Mouse (Mus musculus) midbrain, embryonic 12.5 days (tissue): ENCODE results near the gene Nat8f2. TPM values are rescaled to one million over a fixed set of nuclear protein-coding genes. Genes with fewer than 3 reads are reported as not detected.
"Not testable (repeated sequence)": the region's sequence is repeated elsewhere in the genome, so short reads cannot be mapped to it uniquely, and the experiment has no call there.

ENCODE experiments used
- ATAC-seq: fragments of 200-750 bp; cut with Nextera tagmentation; 2 replicates; pipeline ENCODE4 v1.8.0; 2017; ENCODE audit warnings: low read depth, moderate TSS enrichment, moderate library complexity; ENCODE audit not compliant: low FRiP score
- H3K27ac ChIP-seq: fragments of 300-500 bp; sonication (generic); replicated peaks from 2 replicates; pipeline ENCODE4 v1.5.1; 2016; ENCODE audit warnings: mild to moderate bottlenecking
- H3K27me3 ChIP-seq: fragments of 300-500 bp; sonication (generic); 2 replicates; pipeline ENCODE4 v1.6.1; 2016; ENCODE audit warnings: mild to moderate bottlenecking
- H3K36me3 ChIP-seq: fragments of 300-500 bp; sonication (generic); 2 replicates; pipeline ENCODE4 v1.6.1; 2016
- H3K4me1 ChIP-seq: fragments of 300-500 bp; sonication (generic); 2 replicates; pipeline ENCODE4 v1.6.1; 2016
- H3K4me2 ChIP-seq: fragments of 300-500 bp; sonication (generic); replicated peaks from 2 replicates; pipeline ENCODE4 v1.6.1; 2016; ENCODE audit warnings: mild to moderate bottlenecking, moderate library complexity
- H3K4me3 ChIP-seq: fragments of 300-500 bp; sonication (generic); 2 replicates; pipeline ENCODE4 v1.5.1; 2016; ENCODE audit warnings: mild to moderate bottlenecking
- H3K9ac ChIP-seq: fragments of 300-500 bp; sonication (generic); replicated peaks from 2 replicates; pipeline ENCODE4 v1.6.1; 2016; ENCODE audit warnings: mild to moderate bottlenecking, moderate library complexity
- H3K9me3 ChIP-seq: fragments of 300-500 bp; sonication (generic); 2 replicates; pipeline ENCODE4 v1.6.1; 2016; ENCODE audit warnings: mild to moderate bottlenecking
- WGBS: fragments of 180-500 bp; shearing (Covaris S2); methylation state at CpG from one replicate; pipeline ENCODE4 v1.1.7; 2016; 5-methylcytosine and 5-hydroxymethylcytosine counted together
- polyA plus RNA-seq: library from polyadenylated mRNA; unstranded; fragments of >200 nt; fragmentation: Nextera tagmentation; extraction: Ambion mirVana; gene quantifications from 2 replicates; pipeline ENCODE4 v1.2.1, GENCODE M21; 2016

The Nat8f2 gene
- polyA plus RNA-seq, 1 experiment from 2014 or later, result not detected

- not testable (repeated sequence) for H3K4me1 ChIP-seq, H3K27ac ChIP-seq, H3K9me3 ChIP-seq, H3K36me3 ChIP-seq, H3K27me3 ChIP-seq, ATAC-seq, H3K9ac ChIP-seq, H3K4me2 ChIP-seq, H3K4me3 ChIP-seq
- WGBS, result 12% methylated on average over 9 of the region's 9 CpGs
Observed at GRCm38 (mm10) chr6:85836827-85837226, 32.1 kb downstream of the Nat8f2 start.

- ATAC-seq, H3K27me3 ChIP-seq, H3K9ac ChIP-seq, H3K4me3 ChIP-seq, H3K27ac ChIP-seq, H3K4me1 ChIP-seq, H3K9me3 ChIP-seq, H3K4me2 ChIP-seq, H3K36me3 ChIP-seq: not testable (repeated sequence)
- WGBS, result 87% methylated on average over 5 of the region's 5 CpGs
Observed at GRCm38 (mm10) chr6:85836098-85836497, 32.9 kb downstream of the Nat8f2 start.

GRCm38 (mm10) chr6:85835104-85835503, 33.9 kb downstream of the Nat8f2 start:
- H3K4me2 ChIP-seq, H3K36me3 ChIP-seq, H3K27ac ChIP-seq, H3K4me3 ChIP-seq, H3K9me3 ChIP-seq, H3K27me3 ChIP-seq, H3K9ac ChIP-seq, H3K4me1 ChIP-seq, ATAC-seq: not testable (repeated sequence)
- 83% methylated on average over 1 of the region's 2 CpGs for WGBS

GRCm38 (mm10) chr6:85834504-85835100, 34.4 kb downstream of the Nat8f2 start:
- not testable (repeated sequence) for ATAC-seq, H3K4me3 ChIP-seq, H3K9me3 ChIP-seq, H3K36me3 ChIP-seq, H3K9ac ChIP-seq, H3K4me1 ChIP-seq, H3K27me3 ChIP-seq, H3K4me2 ChIP-seq, H3K27ac ChIP-seq

- 81% methylated on average over 7 of the region's 7 CpGs for WGBS
- Histone ChIP-seq H3K9ac (no peak within 1 kb of the TSS), H3K27me3 (no peaks in the 10 kb centered on the region), H3K9me3 (no peaks in the 10 kb centered on the region), H3K36me3 (no peaks in the 10 kb centered on the region), H3K27ac (no peak within 1 kb of the TSS), H3K4me3 (no peak within 1 kb of the TSS), H3K4me1 (no peaks in the 10 kb centered on the region), H3K4me2 (no peak within 1 kb of the TSS)
- ATAC-seq, result no peak
Observed at GRCm38 (mm10) chr6:85831796-85832321, 37.1 kb downstream of the Nat8f2 start, which contains the start of gene Nat8. Nat8 (minus strand) TSS chr6:85832082.

- H3K4me2 ChIP-seq, result no peak overlapping the region
- H3K36me3 ChIP-seq, result no peaks in the 10 kb centered on the region
- H3K27me3 ChIP-seq, result no peaks in the 10 kb centered on the region
- H3K9ac ChIP-seq, result no peak overlapping the region
- no peak for ATAC-seq
- H3K4me1 ChIP-seq, result no peaks in the 10 kb centered on the region
- H3K27ac ChIP-seq, result no peak overlapping the region
- 57% methylated on average over 1 of the region's 1 CpGs for WGBS
- H3K4me3 ChIP-seq, result no peak overlapping the region
- no peaks in the 10 kb centered on the region for H3K9me3 ChIP-seq
Observed at GRCm38 (mm10) chr6:85829462-85829861, 39.5 kb downstream of the Nat8f2 start.

GRCm38 (mm10) chr6:85825886-85826285, 43.1 kb downstream of the Nat8f2 start:
- no peaks in the 10 kb centered on the region for H3K36me3 ChIP-seq
- 85% methylated on average over 2 of the region's 2 CpGs for WGBS

GRCm38 (mm10) chr6:85823382-85824090, 45.4 kb downstream of the Nat8f2 start:
- WGBS, result 79% methylated on average over 1 of the region's 1 CpGs
- no peak for ATAC-seq
- Histone ChIP-seq H3K4me3 (no peak overlapping the region), H3K27ac (no peak overlapping the region), H3K9ac (no peak overlapping the region), H3K9me3 (no peaks in the 10 kb centered on the region), H3K4me1 (no peaks in the 10 kb centered on the region), H3K27me3 (no peaks in the 10 kb centered on the region), H3K4me2 (no peak overlapping the region), H3K36me3 (no peaks in the 10 kb centered on the region)

More at GRCm38 (mm10) chr6:85825886-85826285, 43.1 kb downstream of the Nat8f2 start:
- Histone ChIP-seq H3K27me3 (no peaks in the 10 kb centered on the region), H3K4me2 (no peak overlapping the region), H3K9me3 (no peaks in the 10 kb centered on the region), H3K9ac (no peak overlapping the region), H3K4me1 (no peaks in the 10 kb centered on the region), H3K27ac (no peak overlapping the region), H3K4me3 (no peak overlapping the region)
- no peak for ATAC-seq

- Histone ChIP-seq H3K4me3 (no peak overlapping the region), H3K27me3 (no peaks in the 10 kb centered on the region), H3K4me2 (no peak overlapping the region), H3K9me3 (no peaks in the 10 kb centered on the region), H3K4me1 (no peaks in the 10 kb centered on the region), H3K27ac (no peak overlapping the region), H3K9ac (no peak overlapping the region), H3K36me3 (no peaks in the 10 kb centered on the region)
- WGBS, result 79% methylated on average over 4 of the region's 4 CpGs
- no peak for ATAC-seq
Observed at GRCm38 (mm10) chr6:85822286-85822685, 46.7 kb downstream of the Nat8f2 start.

- H3K4me2 ChIP-seq, result no peak within 1 kb of the TSS
- H3K9me3 ChIP-seq, result no peaks in the 10 kb centered on the region
- H3K27me3 ChIP-seq, result no peaks in the 10 kb centered on the region
- H3K4me1 ChIP-seq, result no peaks in the 10 kb centered on the region
- no peak within 1 kb of the TSS for H3K9ac ChIP-seq
- no peaks in the 10 kb centered on the region for H3K36me3 ChIP-seq
- ATAC-seq, result no peak
- no peak within 1 kb of the TSS for H3K27ac ChIP-seq
- no peak within 1 kb of the TSS for H3K4me3 ChIP-seq
- WGBS, result 88% methylated on average over 5 of the region's 5 CpGs
Observed at GRCm38 (mm10) chr6:85820837-85821236, 48.1 kb downstream of the Nat8f2 start, which contains the start of the genes Nat8f6 and Nat8f5. Nat8f6 (minus strand) TSS chr6:85820954. Nat8f5 (minus strand) TSS chr6:85820972.

- Histone ChIP-seq H3K4me1 (no peaks in the 10 kb centered on the region), H3K4me2 (no peak overlapping the region), H3K4me3 (no peak overlapping the region), H3K27me3 (no peaks in the 10 kb centered on the region), H3K9ac (no peak overlapping the region), H3K27ac (no peak overlapping the region), H3K9me3 (no peaks in the 10 kb centered on the region), H3K36me3 (no peaks in the 10 kb centered on the region)
- no peak for ATAC-seq
- 17% methylated on average over 1 of the region's 1 CpGs for WGBS
Observed at GRCm38 (mm10) chr6:85818338-85818737, 50.6 kb downstream of the Nat8f2 start.
